Mouse (Mus musculus): ENCODE results near the gene Rac2.

GRCm38 (mm10) chr15:78513019-78513418 lies 59.6 kb downstream of the Rac2 start:
- TF ChIP-seq CTCF (IDR thresholded peaks at IDR 0.05; ENCODE audit: low read depth) (no peak), EP300 (optimal IDR thresholded peaks at IDR 0.05) (no peak)

Data from stomach, postnatal 0 days (tissue).